Mouse (Mus musculus) ovary, postnatal 36 days (tissue): ENCODE measurements around the gene Hnrnph2.

ENCODE experiments used
- DNase-seq: peaks from one replicate; pipeline ENCODE4 v3.0.0; 2022; ENCODE audit warnings: low spot score, mixed read lengths

The Hnrnph2 gene

GRCm38 (mm10) chrX:134600659-134601379 lies at the start of gene Hnrnph2, which contains the start of gene Gla:
Hnrnph2 (plus strand) TSS chrX:134601179.
Gla (minus strand) TSS chrX:134601125.
- peak; percentile 76 for DNase-seq

GRCm38 (mm10) chrX:134553326-134553725 lies 47.7 kb upstream of the Hnrnph2 start:
- no peak for DNase-seq

DNA sequence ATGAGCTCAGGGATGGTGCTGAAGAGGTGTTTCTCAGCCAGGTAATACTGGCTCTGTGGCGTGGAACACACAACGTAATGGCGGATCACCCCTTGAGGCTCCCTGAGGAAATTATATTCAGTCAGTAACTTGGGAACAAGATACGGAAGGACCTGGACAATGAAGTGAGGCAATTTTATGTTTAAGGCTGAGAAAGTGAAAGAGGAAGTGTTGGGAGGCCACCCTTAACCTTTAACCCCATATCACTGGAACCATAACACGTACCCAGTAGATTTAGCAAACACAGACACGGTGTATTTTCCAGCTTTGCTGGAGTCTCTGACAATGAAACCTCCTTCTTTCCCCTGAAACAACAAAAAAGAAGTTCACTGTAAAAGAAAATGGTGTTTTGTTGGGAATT lies 46.6 kb upstream of the Hnrnph2 start:
- DNase-seq = no peak

DNA sequence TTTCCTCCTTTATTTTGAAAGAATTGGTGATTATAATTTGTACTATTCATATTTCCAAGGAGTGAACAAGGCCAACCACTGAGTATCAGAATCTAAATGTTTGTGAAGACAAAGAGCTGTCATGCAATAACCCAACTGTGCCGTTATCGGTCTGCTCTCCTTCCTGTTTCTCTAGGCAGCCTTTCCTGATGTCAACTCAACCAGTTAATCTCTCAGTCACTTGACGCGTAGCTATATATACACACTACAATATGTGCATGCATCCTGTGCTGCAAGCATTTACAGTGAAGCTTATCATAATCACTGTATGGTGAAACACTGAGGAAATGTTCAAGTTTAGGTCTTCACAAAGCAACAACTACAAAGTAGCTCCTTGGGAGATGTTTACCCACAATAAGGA lies 36.7 kb upstream of the Hnrnph2 start:
- DNase-seq = no peak

DNA sequence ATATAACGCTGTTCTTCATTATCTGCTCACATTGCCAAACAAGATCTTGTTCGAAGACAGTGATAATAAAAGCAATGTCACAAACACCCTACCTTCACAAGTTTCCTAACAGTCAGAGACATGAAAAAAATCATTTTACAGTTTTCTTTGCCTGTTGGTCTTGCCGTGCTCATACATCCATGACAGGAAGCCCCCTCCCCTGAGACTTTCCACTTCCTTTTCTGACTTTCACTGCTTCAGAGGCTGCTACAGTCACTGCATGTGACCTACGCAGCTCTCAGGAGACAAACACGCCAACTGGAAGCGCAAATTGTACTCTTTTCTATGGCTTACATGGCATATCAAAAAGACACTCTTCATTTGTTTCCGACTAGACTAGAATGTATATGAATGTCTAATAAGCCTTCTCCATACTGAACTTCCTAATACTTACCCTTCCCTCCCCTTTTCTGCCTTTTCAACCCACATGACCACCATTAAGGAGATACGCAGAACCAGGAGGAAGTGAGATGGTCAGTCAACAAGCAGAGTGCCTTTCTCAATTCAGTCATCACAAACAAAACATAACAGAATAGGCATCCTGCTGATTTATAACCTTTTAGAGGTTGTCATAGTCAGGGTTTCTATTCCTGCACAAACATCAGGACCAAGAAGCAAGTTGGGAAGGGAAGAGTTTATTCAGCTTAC lies 34.3 kb upstream of the Hnrnph2 start:
- no peak for DNase-seq

DNA sequence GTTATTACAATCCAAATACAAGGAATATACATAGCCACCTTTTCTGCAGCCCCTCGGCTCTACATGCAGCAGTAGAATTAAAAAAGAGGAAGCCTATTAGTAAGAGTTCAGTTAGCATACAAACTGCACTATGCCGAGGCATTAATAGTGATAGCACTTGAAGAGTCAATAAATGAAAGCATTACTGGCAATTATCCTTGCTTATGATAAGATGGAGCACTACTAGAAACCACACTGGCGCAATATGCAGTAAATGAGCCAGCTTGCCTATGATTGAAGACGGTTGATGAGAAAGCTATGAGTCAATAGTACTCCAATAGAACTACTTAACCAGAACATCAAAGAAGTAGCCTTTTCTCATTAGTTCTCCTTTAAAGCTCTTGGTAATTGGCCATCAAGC lies 23.1 kb upstream of the Hnrnph2 start:
- DNase-seq = no peak

DNA sequence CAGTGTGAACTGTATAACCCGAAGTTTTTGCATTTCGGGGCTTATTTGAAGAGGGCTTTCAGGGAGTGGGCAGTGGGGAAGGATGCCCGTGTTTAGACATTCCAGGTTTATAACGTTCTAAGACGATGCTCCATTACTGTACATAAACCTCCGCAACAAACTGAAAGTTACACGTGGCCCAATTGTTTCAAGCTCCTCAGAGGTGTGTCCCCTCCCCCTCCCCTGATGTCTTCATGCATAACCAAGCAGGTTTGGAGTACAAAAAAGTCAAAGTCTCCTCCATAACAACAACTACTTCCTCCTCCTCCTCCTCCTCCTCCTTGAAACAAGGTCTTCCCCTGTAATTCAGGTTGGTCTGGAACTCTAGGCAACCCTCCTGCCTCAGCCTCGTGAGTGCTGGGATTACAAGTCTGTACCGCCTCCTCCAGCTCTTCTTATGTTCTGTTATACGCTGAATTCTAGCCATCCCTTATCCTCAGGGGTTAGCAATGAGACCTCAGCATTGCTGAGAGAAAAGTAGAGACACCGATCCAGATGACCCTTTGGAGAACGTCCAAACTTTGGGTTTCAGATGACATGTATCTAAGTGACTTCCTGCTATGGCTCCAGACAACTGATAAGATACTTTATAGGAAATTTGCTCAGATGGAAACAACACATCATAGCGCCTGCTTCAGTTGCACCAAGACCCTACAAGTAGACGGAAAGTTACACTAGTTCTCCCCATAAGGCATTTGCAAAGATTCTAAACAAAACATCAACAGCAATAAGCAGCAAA lies 20.3 kb upstream of the Hnrnph2 start:
- DNase-seq = no peak

DNA sequence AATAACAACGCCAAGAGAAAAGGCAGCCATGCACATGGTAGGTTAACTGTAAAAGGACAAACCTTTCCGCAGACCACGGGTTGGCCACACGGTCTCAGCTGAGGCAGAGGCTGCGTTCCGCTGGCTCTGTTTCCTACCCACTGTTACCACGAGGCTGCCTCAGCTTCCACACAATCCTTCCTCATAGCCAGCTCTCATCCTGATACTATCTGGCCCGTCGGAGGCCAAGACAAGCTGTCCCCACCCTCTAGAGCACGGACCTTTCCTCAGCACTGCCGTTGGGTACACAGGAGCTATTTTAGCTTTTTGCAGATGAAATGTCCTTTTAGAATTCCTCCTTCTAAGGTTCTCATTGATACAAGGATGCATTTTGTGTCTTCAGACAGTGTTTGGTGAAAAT lies 18.7 kb upstream of the Hnrnph2 start:
- no peak for DNase-seq

- DNase-seq = no peak
These were observed 17.9 kb upstream of the Hnrnph2 start, which contains the start of gene Btk for GRCm38 (mm10) chrX:134582888-134583669. Btk (minus strand) TSS chrX:134583570.

DNA sequence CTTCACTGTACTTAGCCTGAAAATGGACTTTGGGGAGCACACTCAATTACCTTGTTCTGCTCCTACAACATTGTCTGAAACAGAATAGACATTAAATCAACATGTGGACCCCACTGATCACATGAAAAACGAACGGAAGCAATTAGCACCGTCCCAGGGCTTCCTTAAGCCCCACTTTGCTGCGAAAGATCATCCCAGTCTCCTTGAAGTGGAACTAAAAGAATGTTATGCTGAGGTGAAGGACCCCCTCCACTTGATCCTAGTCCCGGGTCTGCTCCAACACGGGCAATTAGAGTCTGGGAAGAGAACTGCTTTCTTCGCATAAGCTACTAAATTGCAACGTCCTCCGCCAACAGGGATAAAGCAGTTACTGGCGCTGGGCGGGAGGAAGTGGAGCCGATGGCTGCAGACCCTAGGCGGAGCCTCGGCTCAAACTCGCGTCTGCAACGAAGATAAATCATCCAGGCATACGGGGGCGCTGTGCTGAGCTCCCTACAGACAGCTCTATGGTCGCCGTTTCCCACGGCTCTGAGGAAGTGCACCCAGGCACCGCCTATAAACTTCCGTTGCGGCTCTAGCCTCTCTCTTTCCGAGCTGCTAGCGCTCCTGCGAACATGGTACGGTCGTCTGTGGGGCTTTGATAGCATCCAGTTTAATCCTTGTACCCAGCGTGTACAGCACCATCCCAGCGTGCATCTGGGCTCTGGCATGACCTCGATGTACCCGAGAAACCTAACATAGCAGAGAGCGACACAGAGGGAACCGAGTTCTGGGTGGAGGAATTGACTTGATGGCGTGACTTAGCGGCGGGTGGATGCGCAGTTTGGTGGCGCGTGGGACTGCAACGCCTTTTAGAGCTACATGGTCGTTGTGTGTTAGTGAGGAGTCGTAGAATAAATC lies 15.6 kb upstream of the Hnrnph2 start, which contains the start of gene Rpl36a:
TSS of gene Rpl36a (plus strand) at position 552 of the 900 bp plus-strand sequence.
- peak; percentile 87 for DNase-seq

DNA sequence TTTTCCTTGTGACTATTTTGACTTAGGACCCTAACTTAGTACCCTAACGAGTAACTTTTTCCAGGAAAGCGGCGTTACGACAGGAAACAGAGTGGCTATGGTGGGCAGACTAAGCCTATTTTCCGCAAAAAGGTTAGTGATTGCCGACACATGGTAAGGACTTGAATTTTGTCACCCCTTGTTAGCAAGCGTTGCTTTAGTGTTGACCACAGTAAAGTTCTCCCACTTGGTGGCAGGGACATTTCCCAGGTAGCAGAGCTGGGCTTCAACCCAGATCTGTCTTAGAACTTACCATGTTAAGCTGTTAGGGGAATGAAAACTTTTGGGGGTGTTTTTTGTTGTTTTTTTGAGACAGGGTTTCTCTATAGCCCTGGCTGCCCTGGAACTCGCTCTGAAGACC lies 14.5 kb upstream of the Hnrnph2 start:
- no peak for DNase-seq

- no peak for DNase-seq
These were observed 12.7 kb upstream of the Hnrnph2 start for GRCm38 (mm10) chrX:134588261-134588660.

- no peak for DNase-seq
These were observed 12.0 kb upstream of the Hnrnph2 start for GRCm38 (mm10) chrX:134588997-134589396.

DNA sequence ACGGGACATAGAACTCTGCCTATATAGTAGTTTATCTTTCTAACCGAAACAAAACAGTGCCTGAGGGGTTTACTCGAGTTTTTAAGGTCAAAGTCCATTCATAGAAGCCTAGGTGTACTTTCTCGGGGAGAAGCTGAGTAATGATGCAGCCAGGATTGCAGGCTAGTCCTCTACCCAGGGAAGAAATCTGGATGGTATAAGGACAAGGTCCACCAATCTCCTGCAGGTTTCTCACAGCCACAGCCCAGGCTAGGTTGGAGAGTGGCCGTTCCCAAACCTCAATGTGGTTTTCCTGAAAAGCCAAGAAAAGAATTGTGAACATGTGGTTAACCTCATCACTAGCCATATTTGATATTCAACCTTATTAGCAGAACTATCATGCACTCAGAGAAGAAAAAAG lies 11.1 kb upstream of the Hnrnph2 start:
- no peak for DNase-seq

DNA sequence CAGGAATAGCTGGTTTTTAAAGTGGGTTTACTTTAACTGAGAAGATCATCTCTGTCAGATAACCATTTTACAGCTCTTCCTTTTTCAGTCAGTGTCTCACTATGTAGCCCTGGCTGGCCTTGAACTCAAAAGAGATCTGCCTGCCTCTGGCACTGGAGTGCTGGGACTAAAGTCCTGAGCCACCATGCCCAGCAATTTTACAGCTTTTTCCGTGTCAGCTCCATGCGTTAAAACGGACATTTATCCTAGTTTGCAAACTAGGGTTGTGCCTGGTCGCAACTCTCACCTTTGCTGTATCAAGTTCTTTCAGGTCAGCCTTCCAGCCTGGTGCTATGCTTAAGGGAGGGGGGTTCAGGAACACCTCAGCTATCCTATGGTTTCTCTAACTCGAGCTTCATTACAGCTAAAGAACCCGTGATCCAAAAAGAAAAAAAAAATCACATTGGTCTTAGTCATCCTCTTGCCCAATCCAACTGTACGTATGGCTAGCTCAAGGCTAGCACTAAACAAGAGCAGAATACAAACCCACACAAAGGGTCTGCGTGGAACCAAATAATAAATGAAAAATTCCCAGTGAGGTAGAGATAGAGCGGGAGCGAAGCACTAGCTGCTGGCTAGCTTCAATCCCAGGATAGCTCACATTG lies 935 bp upstream of the Hnrnph2 start:
- DNase-seq = no peak

DNA sequence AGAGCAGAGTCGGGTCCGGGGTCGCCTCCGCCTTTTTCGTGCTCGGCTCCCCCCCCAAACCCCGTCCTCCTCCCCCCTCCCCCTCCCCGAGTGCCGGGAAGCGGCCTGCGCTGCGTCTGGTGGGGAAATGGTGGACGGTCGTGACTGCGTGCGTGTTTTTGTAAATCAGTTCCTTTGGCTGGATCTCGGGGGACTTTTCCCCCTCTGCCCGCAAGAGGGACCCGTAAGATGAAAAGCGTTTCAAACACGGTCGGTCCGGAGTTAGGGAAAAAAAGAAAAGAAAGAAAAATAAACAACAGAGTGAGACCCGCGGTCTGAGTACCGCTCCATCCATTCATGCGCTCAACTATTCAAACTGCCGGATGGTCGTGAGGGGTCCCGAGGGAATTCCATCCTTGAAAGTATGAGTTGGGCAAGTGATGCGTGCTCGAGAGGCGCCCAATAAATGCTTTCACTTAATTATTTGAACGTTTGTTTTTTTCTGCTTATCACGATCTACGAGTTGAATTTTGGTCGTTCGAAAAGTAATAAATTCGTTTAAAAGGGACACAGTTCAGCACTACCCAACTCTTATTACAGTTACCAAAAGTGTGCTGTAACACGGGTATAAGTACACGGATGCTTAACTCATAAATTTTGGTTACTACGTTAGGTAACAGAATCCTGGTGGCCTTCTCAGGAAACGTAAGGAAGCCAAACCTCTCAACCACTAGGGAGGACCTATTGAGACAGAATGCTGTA lies 571 bp downstream of the Hnrnph2 start:
- DNase-seq = no peak

GRCm38 (mm10) chrX:134609472-134609871 lies 8.5 kb downstream of the Hnrnph2 start:
- DNase-seq = no peak

DNA sequence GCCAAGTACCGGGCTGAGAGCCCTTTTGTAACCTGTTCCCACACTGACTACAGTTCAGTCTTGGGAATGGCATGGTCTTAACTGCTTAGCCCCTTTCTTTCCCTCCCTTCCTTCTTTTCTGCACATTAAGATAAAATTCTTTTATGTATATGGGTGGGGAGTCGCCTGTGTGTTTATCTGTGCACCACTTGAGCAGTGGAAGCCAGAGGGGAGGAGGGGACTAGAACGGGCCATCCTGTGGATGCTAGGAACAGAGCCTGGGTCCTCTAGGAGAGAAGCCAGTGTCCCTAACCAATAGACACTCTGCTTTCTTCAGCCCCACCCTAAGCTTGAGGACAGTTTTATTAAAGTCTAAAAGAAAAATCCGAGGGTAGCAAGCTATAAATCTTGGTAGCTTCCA lies 10.0 kb downstream of the Hnrnph2 start:
- no peak for DNase-seq

DNA sequence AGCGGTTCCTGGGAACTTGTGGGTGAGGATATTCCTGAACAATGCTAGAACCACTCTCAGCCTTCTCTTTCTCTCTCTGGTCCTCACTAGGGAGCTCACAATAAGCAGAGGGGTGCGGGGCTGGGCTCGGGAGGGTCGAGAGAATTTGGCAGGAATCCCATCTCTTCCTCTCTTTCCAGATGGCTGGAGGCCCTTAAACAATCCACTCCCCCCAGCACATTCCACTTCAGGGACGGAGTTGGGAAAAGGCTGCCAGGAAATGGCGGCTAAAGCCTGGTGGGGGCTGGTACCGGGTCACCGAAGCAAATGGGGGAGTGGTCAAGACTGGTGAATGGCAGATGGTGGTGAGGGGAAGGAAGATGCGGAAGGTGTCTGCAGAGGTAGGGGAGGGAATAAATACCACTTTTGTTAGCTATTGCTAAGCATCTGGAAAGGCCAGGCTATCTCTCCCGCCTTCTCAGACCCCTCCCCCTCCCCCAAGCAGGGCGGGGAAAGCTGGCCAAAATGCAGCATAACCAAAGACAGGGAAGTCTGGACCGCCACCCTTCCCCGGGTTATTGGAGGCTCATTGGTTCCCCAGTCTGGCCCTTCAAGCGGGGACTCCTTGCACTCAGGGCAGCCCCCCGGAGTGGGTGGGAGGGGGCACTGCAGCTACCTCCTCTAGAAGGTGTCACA lies 11.4 kb downstream of the Hnrnph2 start:
- DNase-seq = peak; percentile 54
